Mouse (Mus musculus) forebrain, embryonic 14.5 days (tissue): Measurements from ENCODE around the gene Ttc8. TPM values are rescaled to one million over a fixed set of nuclear protein-coding genes. Genes with fewer than 3 reads are reported as not detected.

Experiments used
- ATAC-seq: fragments of 200-750 bp; cut with Nextera tagmentation; 2 replicates; pipeline ENCODE4 v1.8.0; 2017; ENCODE audit warnings: mild to moderate bottlenecking, moderate library complexity
- DNase-seq: peaks from one replicate; pipeline ENCODE4 v3.0.0-alpha.2; 2015; ENCODE audit warnings: low spot score
- H3K27ac ChIP-seq: fragments of 300-500 bp; sonication (generic); 2 replicates; pipeline ENCODE4 v1.5.1; 2014; ENCODE audit warnings: low read depth, mild to moderate bottlenecking, control low read depth, low read length, moderate library complexity
- H3K27me3 ChIP-seq: fragments of 300-500 bp; sonication (generic); replicated peaks from 2 replicates; pipeline ENCODE4 v1.6.1; 2014; ENCODE audit warnings: low read length, control low read depth, mixed read lengths; ENCODE audit not compliant: control insufficient read depth, insufficient read depth
- H3K36me3 ChIP-seq: fragments of 300-500 bp; sonication (generic); 2 replicates; pipeline ENCODE4 v1.6.1; 2014; ENCODE audit warnings: low read length, control low read depth; ENCODE audit not compliant: control insufficient read depth, insufficient read depth
- H3K4me1 ChIP-seq: fragments of 300-500 bp; sonication (generic); 2 replicates; pipeline ENCODE4 v1.6.1; 2014; ENCODE audit warnings: antibody characterized with exemption, low read length, control low read depth; ENCODE audit not compliant: control insufficient read depth, insufficient read depth
- H3K4me2 ChIP-seq: fragments of 300-500 bp; sonication (generic); 2 replicates; pipeline ENCODE4 v1.6.1; 2014; ENCODE audit warnings: mild to moderate bottlenecking, control low read depth, low read length
- H3K4me3 ChIP-seq: fragments of 300-500 bp; sonication (generic); 2 replicates; pipeline ENCODE4 v1.5.1; 2014; ENCODE audit warnings: low read depth, low read length, control low read depth
- H3K9ac ChIP-seq: fragments of 300-500 bp; sonication (generic); 2 replicates; pipeline ENCODE4 v1.6.1; 2014; ENCODE audit warnings: mild to moderate bottlenecking, low read length, control low read depth, moderate library complexity
- H3K9me3 ChIP-seq: fragments of 300-500 bp; sonication (generic); replicated peaks from 2 replicates; pipeline ENCODE4 v1.6.1; 2016; ENCODE audit warnings: low read length, control low read depth, mixed read lengths; ENCODE audit not compliant: control insufficient read depth
- WGBS: fragments of 180-500 bp; shearing (Covaris S2); extraction: QIAGEN DNeasy Blood & Tissue Kit; methylation state at CpG from one replicate; pipeline ENCODE4 v1.1.7; 2014; 5-methylcytosine and 5-hydroxymethylcytosine counted together
- polyA plus RNA-seq: library from polyadenylated mRNA; unstranded; fragments of >200 nt; fragmentation: Nextera tagmentation; extraction: Ambion mirVana; gene quantifications from 2 replicates; pipeline ENCODE4 v1.2.1, GENCODE M21; 2014

The Ttc8 gene
- polyA plus RNA-seq, 1 experiment from 2014 or later, result 34.8 TPM

GRCm38 (mm10) chr12:99028665-99029064 lies 108.3 kb downstream of the Ttc8 start:
- ATAC-seq, result no peak
- no peak overlapping the region for H3K27ac ChIP-seq

GRCm38 (mm10) chr12:99030022-99030421 lies 109.6 kb downstream of the Ttc8 start:
- no peak for DNase-seq
- no peak overlapping the region for H3K4me2 ChIP-seq
- no peak overlapping the region for H3K4me3 ChIP-seq
- 0 out of 2 replicates have a peak, but pooled peaks cover 3% of the 10 kb centered on the region for H3K27me3 ChIP-seq
- H3K9me3 ChIP-seq, result no peaks in the 10 kb centered on the region
- H3K36me3 ChIP-seq, result no peaks in the 10 kb centered on the region
- no peak for ATAC-seq
- 0 out of 2 replicates have a peak, but pooled peaks cover 2% of the 10 kb centered on the region for H3K4me1 ChIP-seq
- H3K27ac ChIP-seq, result no peak overlapping the region
- H3K9ac ChIP-seq, result no peak overlapping the region
- 61% methylated on average over 1 of the region's 1 CpGs for WGBS

More at GRCm38 (mm10) chr12:99028665-99029064, 108.3 kb downstream of the Ttc8 start:
- H3K27me3 ChIP-seq, result no peaks in the 10 kb centered on the region
- no peaks in the 10 kb centered on the region for H3K9me3 ChIP-seq
- no peaks in the 10 kb centered on the region for H3K36me3 ChIP-seq
- 0 out of 2 replicates have a peak, but pooled peaks cover 2% of the 10 kb centered on the region for H3K4me1 ChIP-seq
- no peak overlapping the region for H3K9ac ChIP-seq
- WGBS, result 59% methylated on average over 5 of the region's 5 CpGs
- H3K4me3 ChIP-seq, result no peak overlapping the region
- H3K4me2 ChIP-seq, result no peak overlapping the region
- DNase-seq, result no peak

Other genes with a start within 250 kb of the Ttc8 start
- 3.2 and 4.8 TPM in 2 replicates for gene Ptpn21, start 183.2 kb upstream of the Ttc8 start, polyA plus RNA-seq
- 126 and 131 TPM in 2 replicates for gene Zc3h14, start 173.6 kb upstream of the Ttc8 start, polyA plus RNA-seq
- gene Eml5, start 19.1 kb upstream of the Ttc8 start, polyA plus RNA-seq, result 8.2 and 10.7 TPM in 2 replicates